Mouse (Mus musculus): Measurements from ENCODE around the gene Dgat2l6. TPM values are rescaled to one million over a fixed set of nuclear protein-coding genes. Genes with fewer than 3 reads are reported as not detected.

Dgat2l6 gene
- not detected in 2 replicates for polyA plus RNA-seq (2014; fragmentation: Nextera tagmentation; extraction: Ambion mirVana)

- 80% methylated on average over 4 of the region's 4 CpGs for WGBS (ENCODE audit: insufficient replicate concordance)
- no peak within 1 kb of the TSS for H3K4me2 ChIP-seq
- ATAC-seq (replicated peaks; ENCODE audit: insufficient number of reproducible peaks, low FRiP score, low TSS enrichment), result no peak
Measured at GRCm38 (mm10) chrX:100524471-100524870, at the start of gene Dgat2l6. TSS of gene Dgat2l6 (plus strand) at chrX:100524838.

GRCm38 (mm10) chrX:100475569-100476223 is 48.9 kb upstream of the Dgat2l6 start:
- Histone ChIP-seq H3K4me2 (no peak overlapping the region), H3K27ac (ENCODE audit: low read depth, low read length) (no peak overlapping the region), H3K36me3 (ENCODE audit: control insufficient read depth, insufficient read depth, low read length) (no peaks in the 10 kb centered on the region), H3K9me3 (replicated peaks; ENCODE audit: control insufficient read depth, low read length) (no peaks in the 10 kb centered on the region), H3K27me3 (ENCODE audit: control insufficient read depth, insufficient read depth, low read length) (0 out of 2 replicates have a peak, but pooled peaks cover 3% of the 10 kb centered on the region), H3K9ac (ENCODE audit: low read depth, low read length) (no peak overlapping the region), H3K4me1 (ENCODE audit: control insufficient read depth, insufficient read depth, low read length) (no peaks in the 10 kb centered on the region), H3K4me3 (ENCODE audit: low read depth, low read length) (no peak overlapping the region)
- no peak for ATAC-seq (replicated peaks; ENCODE audit: insufficient number of reproducible peaks, low FRiP score, low TSS enrichment)
- 55% methylated on average over 4 of the region's 4 CpGs for WGBS (ENCODE audit: insufficient replicate concordance)

More at GRCm38 (mm10) chrX:100524471-100524870, at the start of gene Dgat2l6:
- Histone ChIP-seq H3K36me3 (ENCODE audit: control insufficient read depth, insufficient read depth, low read length) (no peaks in the 10 kb centered on the region), H3K27me3 (ENCODE audit: control insufficient read depth, insufficient read depth, low read length) (no peaks in the 10 kb centered on the region; the same call in 1 of the 2 replicates), H3K4me1 (ENCODE audit: control insufficient read depth, insufficient read depth, low read length) (no peaks in the 10 kb centered on the region), H3K9ac (ENCODE audit: low read depth, low read length) (no peak within 1 kb of the TSS), H3K9me3 (replicated peaks; ENCODE audit: control insufficient read depth, low read length) (no peaks in the 10 kb centered on the region), H3K4me3 (ENCODE audit: low read depth, low read length) (no peak within 1 kb of the TSS), H3K27ac (ENCODE audit: low read depth, low read length) (no peak within 1 kb of the TSS)

- Histone ChIP-seq H3K27me3 (ENCODE audit: control insufficient read depth, insufficient read depth, low read length) (no peaks in the 10 kb centered on the region), H3K9me3 (replicated peaks; ENCODE audit: control insufficient read depth, low read length) (no peaks in the 10 kb centered on the region), H3K4me3 (ENCODE audit: low read depth, low read length) (no peak overlapping the region), H3K4me1 (ENCODE audit: control insufficient read depth, insufficient read depth, low read length) (no peaks in the 10 kb centered on the region), H3K36me3 (ENCODE audit: control insufficient read depth, insufficient read depth, low read length) (no peaks in the 10 kb centered on the region), H3K27ac (ENCODE audit: low read depth, low read length) (no peak overlapping the region), H3K9ac (ENCODE audit: low read depth, low read length) (no peak overlapping the region), H3K4me2 (no peak overlapping the region)
- no peak for ATAC-seq (replicated peaks; ENCODE audit: insufficient number of reproducible peaks, low FRiP score, low TSS enrichment)
- 35% methylated on average over 3 of the region's 3 CpGs for WGBS (ENCODE audit: insufficient replicate concordance)
Measured at GRCm38 (mm10) chrX:100480317-100480716, 44.3 kb upstream of the Dgat2l6 start.

- H3K4me3 ChIP-seq (ENCODE audit: low read depth, low read length), result peak overlapping the region; percentile 59
- H3K27ac ChIP-seq (ENCODE audit: low read depth, low read length), result no peak overlapping the region
- H3K9ac ChIP-seq (ENCODE audit: low read depth, low read length), result no peak overlapping the region
- peaks cover 3% of the 10 kb centered on the region; the same call in 1 of the 2 replicates for H3K27me3 ChIP-seq (ENCODE audit: control insufficient read depth, insufficient read depth, low read length)
- H3K36me3 ChIP-seq (ENCODE audit: control insufficient read depth, insufficient read depth, low read length), result no peaks in the 10 kb centered on the region
- H3K4me1 ChIP-seq (ENCODE audit: control insufficient read depth, insufficient read depth, low read length), result no peaks in the 10 kb centered on the region
- peak; percentile 57 for ATAC-seq (replicated peaks; ENCODE audit: insufficient number of reproducible peaks, low FRiP score, low TSS enrichment)
- no peaks in the 10 kb centered on the region for H3K9me3 ChIP-seq (replicated peaks; ENCODE audit: control insufficient read depth, low read length)
- 15% methylated on average over 22 of the region's 22 CpGs for WGBS (ENCODE audit: insufficient replicate concordance)
- H3K4me2 ChIP-seq, result peak overlapping the region; percentile 44
Measured at GRCm38 (mm10) chrX:100493500-100494067, 31.1 kb upstream of the Dgat2l6 start.

- Histone ChIP-seq H3K36me3 (ENCODE audit: control insufficient read depth, insufficient read depth, low read length) (no peaks in the 10 kb centered on the region), H3K27ac (ENCODE audit: low read depth, low read length) (peak within 1 kb of the TSS; percentile 54), H3K27me3 (ENCODE audit: control insufficient read depth, insufficient read depth, low read length) (peaks cover 3% of the 10 kb centered on the region; the same call in 1 of the 2 replicates), H3K9me3 (replicated peaks; ENCODE audit: control insufficient read depth, low read length) (no peaks in the 10 kb centered on the region), H3K4me3 (ENCODE audit: low read depth, low read length) (peak within 1 kb of the TSS; percentile 59), H3K4me2 (peak within 1 kb of the TSS; percentile 65), H3K4me1 (ENCODE audit: control insufficient read depth, insufficient read depth, low read length) (no peaks in the 10 kb centered on the region), H3K9ac (ENCODE audit: low read depth, low read length) (peak within 1 kb of the TSS; percentile 74)
- WGBS (ENCODE audit: insufficient replicate concordance), result 16% methylated on average over 32 of the region's 32 CpGs
- peak; percentile 86 for ATAC-seq (replicated peaks; ENCODE audit: insufficient number of reproducible peaks, low FRiP score, low TSS enrichment)
Measured at GRCm38 (mm10) chrX:100494068-100494978, 30.3 kb upstream of the Dgat2l6 start, which contains the start of gene Igbp1. TSS of gene Igbp1 (plus strand) at chrX:100494291.

GRCm38 (mm10) chrX:100504175-100504851 is 20.3 kb upstream of the Dgat2l6 start:
- Histone ChIP-seq H3K4me1 (ENCODE audit: control insufficient read depth, insufficient read depth, low read length) (no peaks in the 10 kb centered on the region), H3K27me3 (ENCODE audit: control insufficient read depth, insufficient read depth, low read length) (no peaks in the 10 kb centered on the region), H3K36me3 (ENCODE audit: control insufficient read depth, insufficient read depth, low read length) (no peaks in the 10 kb centered on the region), H3K27ac (ENCODE audit: low read depth, low read length) (no peak overlapping the region), H3K9ac (ENCODE audit: low read depth, low read length) (no peak overlapping the region), H3K4me2 (no peak overlapping the region), H3K9me3 (replicated peaks; ENCODE audit: control insufficient read depth, low read length) (no peaks in the 10 kb centered on the region), H3K4me3 (ENCODE audit: low read depth, low read length) (no peak overlapping the region)
- no peak for ATAC-seq (replicated peaks; ENCODE audit: insufficient number of reproducible peaks, low FRiP score, low TSS enrichment)
- WGBS (ENCODE audit: insufficient replicate concordance), result 79% methylated on average over 5 of the region's 5 CpGs

GRCm38 (mm10) chrX:100508164-100508563 is 16.5 kb upstream of the Dgat2l6 start:
- H3K9me3 ChIP-seq (replicated peaks; ENCODE audit: control insufficient read depth, low read length), result no peaks in the 10 kb centered on the region
- H3K36me3 ChIP-seq (ENCODE audit: control insufficient read depth, insufficient read depth, low read length), result no peaks in the 10 kb centered on the region
- no peak overlapping the region for H3K4me3 ChIP-seq (ENCODE audit: low read depth, low read length)
- H3K4me2 ChIP-seq, result no peak overlapping the region
- no peaks in the 10 kb centered on the region for H3K27me3 ChIP-seq (ENCODE audit: control insufficient read depth, insufficient read depth, low read length)
- H3K9ac ChIP-seq (ENCODE audit: low read depth, low read length), result no peak overlapping the region
- H3K4me1 ChIP-seq (ENCODE audit: control insufficient read depth, insufficient read depth, low read length), result no peaks in the 10 kb centered on the region
- no peak for ATAC-seq (replicated peaks; ENCODE audit: insufficient number of reproducible peaks, low FRiP score, low TSS enrichment)
- 80% methylated on average over 4 of the region's 4 CpGs for WGBS (ENCODE audit: insufficient replicate concordance)
- H3K27ac ChIP-seq (ENCODE audit: low read depth, low read length), result no peak overlapping the region

- H3K4me1 ChIP-seq (ENCODE audit: control insufficient read depth, insufficient read depth, low read length), result no peaks in the 10 kb centered on the region
- no peak for ATAC-seq (replicated peaks; ENCODE audit: insufficient number of reproducible peaks, low FRiP score, low TSS enrichment)
- H3K36me3 ChIP-seq (ENCODE audit: control insufficient read depth, insufficient read depth, low read length), result no peaks in the 10 kb centered on the region
- no peak overlapping the region for H3K9ac ChIP-seq (ENCODE audit: low read depth, low read length)
- H3K9me3 ChIP-seq (replicated peaks; ENCODE audit: control insufficient read depth, low read length), result no peaks in the 10 kb centered on the region
- H3K4me2 ChIP-seq, result no peak overlapping the region
- H3K27me3 ChIP-seq (ENCODE audit: control insufficient read depth, insufficient read depth, low read length), result no peaks in the 10 kb centered on the region
- 88% methylated on average over 3 of the region's 3 CpGs for WGBS (ENCODE audit: insufficient replicate concordance)
- H3K4me3 ChIP-seq (ENCODE audit: low read depth, low read length), result no peak overlapping the region
- H3K27ac ChIP-seq (ENCODE audit: low read depth, low read length), result no peak overlapping the region
Measured at GRCm38 (mm10) chrX:100509921-100510320, 14.7 kb upstream of the Dgat2l6 start.
